Mouse (Mus musculus) spleen, postnatal 0 days (tissue): ENCODE measurements around the gene Yif1b. TPM values are rescaled to one million over a fixed set of nuclear protein-coding genes. Genes with fewer than 3 reads are reported as not detected.

ENCODE experiments used
- polyA plus RNA-seq: library from polyadenylated mRNA; unstranded; fragments of >200 nt; fragmentation: Nextera tagmentation; extraction: Ambion mirVana; gene quantifications from 2 replicates; pipeline ENCODE4 v1.2.1, GENCODE M21; 2015

Yif1b gene
- polyA plus RNA-seq: 47.2 and 53.1 TPM in 2 replicates

GRCm38 (mm10) chr7:29238019-29238967 lies at the start of gene Yif1b:
Gene Yif1b (plus strand): TSS chr7:29238329.

DNA sequence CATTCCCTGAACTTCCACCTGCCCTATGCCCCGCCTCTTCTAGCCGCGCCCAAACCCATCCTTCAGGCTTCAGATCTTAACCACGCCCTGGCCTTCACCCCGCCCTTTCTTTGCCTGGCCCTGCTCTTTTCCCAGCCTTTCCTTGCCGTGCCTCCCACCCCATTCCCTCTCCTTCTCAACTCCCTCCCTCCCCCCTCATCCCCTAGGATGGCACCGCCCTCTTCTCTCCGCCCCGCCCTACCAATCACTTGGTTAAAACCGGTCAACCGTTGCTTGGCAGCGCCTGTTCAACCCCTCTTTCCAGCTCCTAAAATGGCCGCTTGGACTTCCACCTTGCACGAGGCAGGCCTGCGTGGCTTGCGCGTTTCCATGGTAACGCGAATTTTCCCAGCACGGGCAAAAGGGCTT lies 24.4 kb upstream of the Yif1b start, which contains the start of gene Catsperg1:
TSS of gene Catsperg1 (minus strand) at position 361 of the 408 bp plus-strand sequence.

DNA sequence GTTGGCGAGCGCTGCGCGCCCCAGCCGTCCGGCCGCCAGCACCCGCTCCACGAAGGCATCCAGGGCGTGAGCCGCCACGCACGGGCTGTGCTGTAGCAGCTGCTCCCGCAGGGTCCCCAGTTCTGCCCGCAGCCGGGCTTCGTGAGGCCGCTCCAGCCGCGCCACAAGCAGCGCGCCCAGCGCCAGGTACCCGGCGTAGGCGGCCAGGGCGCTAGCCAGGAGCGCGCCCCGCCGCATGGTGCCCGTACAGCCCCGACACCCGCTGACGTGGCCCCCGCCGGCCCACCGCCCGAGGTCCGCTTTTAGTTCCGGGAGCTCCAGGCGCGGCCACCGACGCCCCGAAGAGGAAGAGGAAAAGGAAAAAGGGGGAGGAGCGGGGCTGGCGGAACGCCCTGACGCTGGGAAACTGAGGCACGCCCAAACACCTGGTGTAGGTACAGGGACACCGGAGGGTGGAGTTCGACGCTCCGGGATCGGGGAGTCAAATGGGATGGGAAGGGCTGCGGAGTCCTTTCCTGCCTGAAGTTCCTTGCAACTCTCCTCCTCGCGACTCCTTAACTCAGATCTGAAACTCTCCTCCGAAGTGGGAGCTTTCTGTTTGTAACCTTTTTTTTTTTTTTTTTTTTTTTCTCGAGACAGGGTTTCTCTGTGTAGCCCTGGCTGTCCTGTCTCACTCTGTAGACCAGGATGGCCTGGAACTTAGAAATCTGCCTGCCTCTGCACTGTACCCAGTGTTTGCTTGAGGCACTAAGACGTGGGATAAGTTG lies 5.7 kb upstream of the Yif1b start, which contains the start of gene Kcnk6:
TSS of gene Kcnk6 (minus strand) at position 269 of the 767 bp plus-strand sequence.

GRCm38 (mm10) chr7:29248261-29248841 lies 10.2 kb downstream of the Yif1b start, which contains the start of gene 2200002D01Rik:
Gene 2200002D01Rik (minus strand): TSS chr7:29248466.

DNA sequence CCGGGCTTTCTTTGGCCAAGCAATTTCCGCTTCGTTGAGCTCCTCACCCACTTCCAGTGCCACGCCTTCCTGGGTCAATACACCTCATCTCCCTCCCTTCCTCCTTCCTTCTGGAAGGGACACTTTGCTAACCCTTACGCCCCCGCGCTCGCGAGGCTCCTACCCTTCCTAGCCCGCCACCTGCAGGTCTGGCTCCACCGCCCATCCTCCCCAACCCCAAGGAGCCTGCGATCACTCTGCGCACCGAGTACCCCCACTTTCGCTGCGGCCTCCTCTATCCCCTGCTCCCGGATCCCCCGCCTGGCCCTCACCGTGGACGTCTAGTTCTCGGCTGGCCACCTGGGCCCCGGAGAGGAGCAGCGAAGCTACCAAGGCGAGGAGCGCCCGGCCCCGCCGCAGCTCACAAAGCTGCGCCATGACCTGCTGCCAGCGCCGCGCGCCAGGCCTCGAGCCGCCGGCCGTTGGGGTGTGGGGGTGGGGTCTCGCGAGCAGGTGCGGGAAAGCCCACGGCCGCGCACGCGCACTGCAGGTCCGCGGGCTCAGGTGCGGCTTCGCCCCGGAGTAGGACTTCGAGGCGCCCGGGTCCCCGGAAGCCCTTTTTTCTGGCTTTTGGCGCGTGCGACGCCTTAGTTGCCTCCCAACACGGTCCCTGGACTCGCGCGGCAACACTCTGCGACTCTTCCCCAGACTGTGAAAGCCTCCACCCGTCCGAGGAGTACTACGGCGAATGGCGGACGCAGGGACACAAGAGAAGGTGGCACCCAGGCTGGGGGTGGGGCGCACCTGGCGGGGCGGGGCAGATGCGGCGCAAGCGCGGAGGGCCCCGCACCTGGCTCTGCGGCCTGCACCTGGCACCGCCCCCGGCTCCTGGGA lies 43.3 kb downstream of the Yif1b start, which contains the start of gene Spint2:
TSS of gene Spint2 (minus strand) at position 712 of the 873 bp plus-strand sequence.

DNA sequence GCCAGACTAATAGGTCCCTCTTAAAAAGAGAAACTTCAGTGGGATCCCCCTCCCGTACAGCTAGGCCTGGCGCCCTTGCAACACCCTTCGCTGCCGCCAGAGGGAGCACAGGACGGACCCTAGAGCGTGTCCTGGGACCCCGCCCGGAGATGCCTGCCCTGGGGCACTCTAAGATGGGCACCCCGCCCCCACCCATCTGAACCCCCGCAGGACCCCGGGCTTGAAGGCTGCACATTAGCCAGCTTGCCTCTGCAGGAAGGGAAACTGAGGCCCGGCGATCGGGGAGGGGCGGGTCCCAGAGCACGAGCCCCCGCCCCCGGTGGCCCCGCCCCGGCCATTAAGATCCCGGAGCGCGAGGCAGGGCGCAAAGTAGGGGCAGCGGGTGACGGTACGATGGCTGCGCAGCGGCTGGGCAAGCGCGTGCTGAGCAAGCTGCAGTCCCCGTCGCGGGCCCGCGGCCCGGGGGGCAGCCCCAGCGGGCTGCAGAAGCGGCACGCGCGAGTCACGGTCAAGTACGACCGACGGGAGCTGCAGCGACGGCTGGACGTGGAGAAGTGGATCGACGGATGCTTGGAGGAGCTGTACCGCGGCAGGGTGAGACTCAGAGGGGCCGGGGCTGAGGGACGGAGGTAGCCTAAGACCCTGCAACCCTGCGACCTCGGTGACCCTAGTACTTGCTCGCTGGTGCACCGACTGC lies 51.0 kb downstream of the Yif1b start, which contains the start of gene Ppp1r14a:
TSS of gene Ppp1r14a (plus strand) at position 367 of the 697 bp plus-strand sequence.

Other genes starting within 250 kb of the Yif1b start
- 0.17 and 0.24 TPM in 2 replicates for gene Ryr1, start 113.2 kb upstream of the Yif1b start, polyA plus RNA-seq
- gene Rasgrp4, start 103.5 kb upstream of the Yif1b start, polyA plus RNA-seq: 8.2 and 8.8 TPM in 2 replicates
- 16.5 and 20.1 TPM in 2 replicates for gene Fam98c, start 82.1 kb upstream of the Yif1b start, polyA plus RNA-seq
- gene Ggn, start 68.1 kb upstream of the Yif1b start, polyA plus RNA-seq: 0.23 TPM in 2 replicates
- gene Spred3, start 67.9 kb upstream of the Yif1b start, polyA plus RNA-seq: 0.54 and 0.76 TPM in 2 replicates
- 157 and 158 TPM in 2 replicates for gene Psmd8, start 57.6 kb upstream of the Yif1b start, polyA plus RNA-seq
- 0.46 and 0.59 TPM in 2 replicates for gene Catsperg1, start 24.3 kb upstream of the Yif1b start, polyA plus RNA-seq
- gene Kcnk6, start 5.8 kb upstream of the Yif1b start, polyA plus RNA-seq: 1.5 and 1.7 TPM in 2 replicates
- 2.2 and 2.3 TPM in 2 replicates for gene 2200002D01Rik, start 10.1 kb downstream of the Yif1b start, polyA plus RNA-seq
- 40.8 and 44.8 TPM in 2 replicates for gene Spint2, start 43.6 kb downstream of the Yif1b start, polyA plus RNA-seq
- 27.1 and 27.3 TPM in 2 replicates for gene Ppp1r14a, start 51.0 kb downstream of the Yif1b start, polyA plus RNA-seq
- 0.81 and 1.8 TPM in 2 replicates for gene Dpf1, start 65.6 kb downstream of the Yif1b start, polyA plus RNA-seq